Mouse (Mus musculus) embryonic fibroblast, embryonic 13.5 days (primary cell): ENCODE measurements around the gene E130311K13Rik. TPM values are rescaled to one million over a fixed set of nuclear protein-coding genes. Genes with fewer than 3 reads are reported as not detected.
A peak's percentile ranks its signal among the peaks of the same experiment; 100 is the strongest.

Experiments used
- H3K27ac ChIP-seq: 2 replicates; pipeline ENCODE4 v1.5.1; 2012; ENCODE audit warnings: low read length, control low read depth, inconsistent platforms; ENCODE audit not compliant: insufficient read depth
- H3K4me1 ChIP-seq: 2 replicates; pipeline ENCODE4 v1.6.1; 2011; ENCODE audit warnings: low read length; ENCODE audit not compliant: control insufficient read depth, insufficient read depth
- H3K4me3 ChIP-seq: 2 replicates; pipeline ENCODE4 v1.5.1; 2011; ENCODE audit warnings: mild to moderate bottlenecking, control low read depth, low read length; ENCODE audit not compliant: insufficient read depth
- CTCF ChIP-seq: IDR thresholded peaks from 2 replicates; pipeline ENCODE4 v1.5.1; 2011; ENCODE audit warnings: mild to moderate bottlenecking, control low read depth, low read length, moderate library complexity, borderline replicate concordance; ENCODE audit not compliant: insufficient read depth
- POLR2A ChIP-seq: IDR thresholded peaks from 2 replicates; pipeline ENCODE4 v1.6.1; 2011; ENCODE audit warnings: low read depth, mild to moderate bottlenecking, control low read depth, low read length, moderate library complexity
- polyA plus RNA-seq: library from polyadenylated mRNA; stranded (reverse); fragments of >200 nt; gene quantifications from 2 replicates; pipeline ENCODE4 v1.2.4, GENCODE M21; 2011; ENCODE audit warnings: low read depth; ENCODE audit not compliant: missing spikeins, insufficient read length

The E130311K13Rik gene
- polyA plus RNA-seq, 1 experiment = 10.2 TPM

DNA sequence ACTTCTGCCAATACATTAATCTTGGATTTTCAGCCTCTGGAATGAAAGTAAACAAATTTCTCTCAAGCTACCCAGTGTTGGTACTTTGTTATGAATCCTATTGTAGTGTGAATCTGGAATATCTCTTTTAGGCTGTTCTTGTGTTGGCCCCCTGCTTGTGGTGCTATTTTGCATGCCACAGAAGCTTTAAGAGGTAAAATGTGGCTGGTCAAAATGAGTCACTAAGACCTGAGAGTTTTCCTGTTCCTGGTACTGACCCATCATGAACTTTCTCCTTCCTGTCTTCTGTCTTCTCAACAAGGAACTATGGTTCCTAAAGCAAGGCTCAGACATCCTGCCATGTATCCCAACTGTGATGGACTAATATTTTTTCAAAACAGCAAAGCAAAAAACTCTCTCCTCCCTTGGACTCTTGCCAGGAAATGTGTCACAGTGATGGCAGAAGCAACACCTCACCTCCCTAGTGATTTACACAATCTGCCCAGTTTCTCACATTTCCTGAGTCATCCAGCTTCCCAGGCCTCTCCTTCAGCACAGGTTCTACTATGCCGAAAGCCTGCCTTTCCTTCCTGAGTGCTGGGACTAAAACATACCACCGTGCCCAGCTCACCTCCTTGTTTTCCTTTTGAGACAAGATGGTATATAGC is 12.1 kb upstream of the E130311K13Rik start:
- Histone ChIP-seq H3K4me1 (peaks cover 2% of the 10 kb centered on the region; the same call in 1 of the 2 replicates), H3K27ac (no peak overlapping the region)

DNA sequence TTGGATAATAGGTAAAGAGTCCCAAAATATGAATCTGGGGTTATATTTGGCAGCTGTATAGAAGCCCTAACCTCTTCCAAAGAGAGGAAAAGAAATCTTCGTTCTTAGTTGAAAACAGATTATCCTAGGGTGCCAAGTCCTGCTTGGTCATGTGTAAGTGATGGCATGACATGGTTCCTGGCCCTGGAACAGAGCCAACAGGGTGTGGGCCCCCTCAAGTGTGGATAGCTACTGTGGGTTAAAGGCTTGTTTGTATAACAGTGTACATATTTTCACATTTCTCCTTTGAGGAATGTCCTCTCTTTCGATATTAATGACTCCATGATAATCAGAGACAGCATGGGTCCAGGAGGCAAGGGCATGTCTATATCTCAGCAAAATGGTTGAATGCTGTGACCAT is 9.7 kb upstream of the E130311K13Rik start:
- Histone ChIP-seq H3K27ac (no peak overlapping the region), H3K4me1 (peaks cover 2% of the 10 kb centered on the region; the same call in 1 of the 2 replicates), H3K4me3 (no peak overlapping the region)
- no peak for TF ChIP-seq CTCF
- no peak for TF ChIP-seq POLR2A

More for the DNA sequence above, 12.1 kb upstream of the E130311K13Rik start:
- H3K4me3 ChIP-seq = no peak overlapping the region
- TF ChIP-seq POLR2A = no peak
- no peak for TF ChIP-seq CTCF

DNA sequence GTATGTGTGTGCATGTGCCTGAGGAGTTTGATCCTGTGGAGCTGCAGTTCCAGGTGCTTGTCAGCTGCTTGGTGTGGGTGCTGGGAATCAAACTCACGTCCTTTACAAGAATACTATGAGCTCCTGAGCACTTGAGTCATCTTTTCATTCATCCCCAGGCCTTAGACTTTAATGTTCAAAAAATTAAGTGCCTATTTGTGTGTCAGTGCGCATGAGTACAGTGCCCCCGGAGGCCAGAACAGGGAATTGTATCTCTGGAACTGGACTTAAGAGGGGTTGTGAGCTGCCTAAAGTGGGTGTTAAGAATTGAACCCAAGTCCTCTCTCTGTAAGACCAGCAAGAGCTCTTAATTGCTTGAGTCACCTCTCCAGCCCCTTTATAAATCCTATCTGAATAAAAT is 9.6 kb downstream of the E130311K13Rik start:
- Histone ChIP-seq H3K4me3 (no peak overlapping the region), H3K27ac (no peak overlapping the region), H3K4me1 (no peaks in the 10 kb centered on the region)
- no peak for TF ChIP-seq CTCF
- TF ChIP-seq POLR2A = no peak

DNA sequence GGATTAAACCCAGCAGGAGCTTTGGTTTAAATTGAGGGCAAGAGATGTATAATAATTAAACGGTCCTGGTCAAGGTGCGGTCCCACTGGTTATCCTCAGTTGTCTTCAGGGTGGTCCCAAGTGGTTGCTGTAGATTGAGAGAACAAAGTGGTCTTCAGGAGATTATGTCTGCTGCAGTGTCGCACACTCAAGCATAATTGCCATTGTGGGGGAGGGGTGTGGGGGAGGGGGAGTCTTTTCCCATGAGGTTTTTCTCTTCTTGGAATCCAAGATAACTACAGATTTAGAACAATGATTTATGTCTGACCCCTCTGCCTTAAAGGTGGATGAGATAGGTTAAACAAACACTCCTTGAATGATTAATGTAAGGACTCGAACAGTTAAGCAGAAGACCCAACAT is 19.0 kb downstream of the E130311K13Rik start:
- TF ChIP-seq POLR2A (no peak), CTCF (no peak)
- no peak overlapping the region for H3K4me3 ChIP-seq
- no peak overlapping the region for H3K27ac ChIP-seq
- no peaks in the 10 kb centered on the region for H3K4me1 ChIP-seq

DNA sequence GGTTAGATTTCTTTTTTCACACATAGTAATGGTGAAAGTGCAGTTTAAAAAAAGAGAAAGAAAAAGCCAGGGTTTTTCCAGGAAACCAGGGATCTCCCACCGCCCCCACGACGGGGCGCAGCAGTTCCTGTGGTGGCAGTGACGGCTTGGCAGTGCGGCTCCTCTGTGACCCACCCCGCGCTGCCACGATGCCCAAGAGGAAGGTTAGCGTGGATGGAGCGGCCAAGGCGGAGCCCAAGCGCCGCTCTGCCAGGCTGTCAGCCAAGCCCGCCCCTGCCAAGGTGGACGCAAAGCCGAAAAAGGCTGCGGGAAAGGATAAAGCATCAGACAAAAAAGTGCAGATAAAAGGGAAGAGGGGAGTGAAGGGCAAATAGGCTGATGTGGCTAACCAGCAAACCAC is 24.0 kb downstream of the E130311K13Rik start:
- Histone ChIP-seq H3K4me1 (no peaks in the 10 kb centered on the region), H3K4me3 (peak overlapping the region; percentile 9; the same call in 1 of the 2 replicates), H3K27ac (no peak overlapping the region)
- TF ChIP-seq CTCF = no peak
- TF ChIP-seq POLR2A = no peak

DNA sequence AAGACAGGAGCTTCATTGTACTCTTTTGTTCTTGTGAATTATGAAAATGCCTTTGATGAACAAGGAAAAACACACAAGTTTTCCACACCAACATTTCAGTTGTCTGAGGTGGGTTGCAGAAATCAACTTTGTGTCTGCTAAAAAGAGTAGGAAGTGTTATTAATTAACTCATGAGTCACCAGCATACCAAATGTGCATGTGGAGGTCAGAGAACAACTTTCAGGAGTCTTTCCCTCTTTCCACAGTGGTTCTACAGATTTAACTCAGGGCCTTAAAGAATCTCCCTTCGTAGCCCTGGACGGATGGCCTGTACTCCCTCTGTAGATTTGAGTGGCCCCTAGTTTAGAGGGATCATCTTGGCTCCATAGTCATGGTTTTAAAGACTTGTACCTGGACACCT is 25.1 kb downstream of the E130311K13Rik start:
- no peak overlapping the region for H3K4me3 ChIP-seq
- no peak for TF ChIP-seq CTCF
- TF ChIP-seq POLR2A = no peak
- no peak overlapping the region for H3K27ac ChIP-seq
- H3K4me1 ChIP-seq = no peaks in the 10 kb centered on the region; the same call in 1 of the 2 replicates

DNA sequence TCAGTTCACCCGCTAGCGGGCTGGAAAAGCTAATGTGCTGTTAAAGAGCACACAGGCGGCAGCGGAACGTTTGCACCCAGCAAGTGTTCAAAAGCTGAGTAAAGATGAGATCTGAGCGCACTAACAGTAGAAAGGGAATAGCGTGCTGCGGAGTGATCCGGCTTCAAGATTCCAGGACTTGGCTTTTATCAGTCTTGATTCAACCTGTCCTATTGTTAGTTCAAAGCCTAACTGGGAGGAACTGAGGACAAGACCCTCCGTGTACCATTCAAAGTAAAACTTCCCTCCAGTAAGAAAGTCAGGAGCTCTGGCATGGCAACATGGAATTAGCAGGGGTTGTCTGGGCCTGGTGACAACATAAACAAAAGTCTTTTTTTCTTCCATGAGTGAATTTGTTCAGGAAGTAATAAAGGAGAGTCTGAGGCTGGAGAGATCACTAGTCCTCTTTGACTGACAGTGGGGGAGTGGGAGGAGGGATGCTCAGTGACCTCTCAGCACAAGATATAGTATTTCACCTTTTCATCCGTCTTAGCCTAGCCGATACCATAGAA is 29.2 kb downstream of the E130311K13Rik start:
- no peaks in the 10 kb centered on the region; the same call in 1 of the 2 replicates for H3K4me1 ChIP-seq
- TF ChIP-seq POLR2A = no peak
- TF ChIP-seq CTCF = no peak
- no peak overlapping the region for H3K27ac ChIP-seq
- H3K4me3 ChIP-seq = no peak overlapping the region

DNA sequence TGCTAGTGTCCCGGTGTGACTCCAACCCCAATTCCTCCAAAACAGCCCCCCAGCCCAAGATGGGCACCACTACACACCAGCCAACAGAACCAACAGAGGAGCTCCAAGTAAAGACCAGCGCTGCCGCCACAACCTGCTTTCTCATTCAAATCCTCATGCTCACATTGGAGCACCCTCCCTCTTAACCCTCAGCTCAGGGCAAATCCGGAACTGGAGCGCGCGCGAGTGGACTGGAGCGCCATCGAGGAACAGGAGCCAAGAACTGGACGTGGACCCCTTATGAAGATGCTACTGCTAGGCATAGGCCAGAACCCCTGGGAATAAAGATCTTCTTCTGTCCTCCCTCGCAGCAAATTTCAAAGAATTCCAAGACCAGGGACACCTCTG is 30.0 kb downstream of the E130311K13Rik start, which contains the start of gene Plch1:
Gene Plch1, minus strand, starts transcription at position 164 of the 387 bp plus-strand sequence.
- Histone ChIP-seq H3K4me1 (no peaks in the 10 kb centered on the region; the same call in 1 of the 2 replicates), H3K27ac (no peak within 1 kb of the TSS), H3K4me3 (peak within 1 kb of the TSS; percentile 69)
- no peak for TF ChIP-seq POLR2A
- no peak for TF ChIP-seq CTCF

DNA sequence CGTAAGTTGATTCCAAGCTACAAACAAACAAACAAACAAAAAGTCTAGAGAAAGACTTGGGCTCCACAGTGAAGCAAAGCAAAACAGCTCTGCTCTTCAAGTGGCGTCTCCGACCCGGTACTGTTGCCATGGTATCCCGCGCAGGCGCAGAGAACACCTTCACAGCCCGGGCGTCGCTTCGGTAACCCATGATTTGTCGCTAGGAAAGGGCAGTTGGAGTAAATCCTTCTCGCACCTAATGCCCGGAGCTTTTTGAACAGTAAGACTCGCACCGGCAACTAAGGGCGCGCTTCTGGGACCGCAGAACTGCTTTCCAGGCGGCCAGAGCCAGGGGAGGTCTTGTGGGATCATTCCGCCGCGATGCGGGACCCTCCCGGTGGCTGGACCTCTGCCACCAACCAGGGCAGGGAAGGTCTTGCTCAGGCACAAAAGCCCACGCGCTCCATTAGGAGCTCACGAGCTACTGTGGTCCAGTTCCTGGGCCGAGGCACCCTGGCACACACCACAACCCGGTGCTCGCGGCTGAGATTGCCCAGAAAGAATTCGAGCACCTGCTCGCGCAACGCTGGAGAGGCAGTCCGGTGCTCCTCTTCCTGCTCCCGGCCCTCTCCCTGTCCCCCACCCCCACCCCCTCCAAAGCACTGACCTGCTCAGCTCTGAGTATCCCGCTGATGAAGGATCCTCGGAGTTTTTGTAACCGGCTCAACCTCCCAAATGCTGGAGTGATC is 30.5 kb downstream of the E130311K13Rik start:
- TF ChIP-seq CTCF (no peak), POLR2A (no peak)

More for the DNA sequence above, 30.5 kb downstream of the E130311K13Rik start:
- no peaks in the 10 kb centered on the region; the same call in 1 of the 2 replicates for H3K4me1 ChIP-seq
- H3K4me3 ChIP-seq = peak overlapping the region; percentile 69
- no peak overlapping the region for H3K27ac ChIP-seq
